Mouse (Mus musculus): ENCODE results near the gene Gast. TPM values are rescaled to one million over a fixed set of nuclear protein-coding genes. Genes with fewer than 3 reads are reported as not detected.

Gene Gast
- 1.0 and 1.1 TPM in 2 replicates for polyA plus RNA-seq (2014; fragmentation: Nextera tagmentation; extraction: Ambion mirVana)

GRCm38 (mm10) chr11:100333944-100334457 lies at the start of gene Gast:
TSS of gene Gast (plus strand) at chr11:100334407.
- 82% methylated on average over 6 of the region's 6 CpGs for whole genome bisulfite sequencing
- ATAC-seq (ENCODE audit: low read depth) (no peak), DNase-seq (ENCODE audit: low spot score) (no peak)
- no peaks in the 10 kb centered on the region for H3K36me3 ChIP-seq (ENCODE audit: control insufficient read depth, insufficient read depth, low read length)
- H3K9me3 ChIP-seq (ENCODE audit: control insufficient read depth, low read length) = no peaks in the 10 kb centered on the region
- no peak within 1 kb of the TSS for H3K9ac ChIP-seq (ENCODE audit: low read depth, low read length)
- H3K4me1 ChIP-seq (ENCODE audit: control insufficient read depth, insufficient read depth, low read length) = no peaks in the 10 kb centered on the region
- no peak within 1 kb of the TSS for H3K4me2 ChIP-seq (ENCODE audit: low read depth, low read length)
- no peak within 1 kb of the TSS for H3K4me3 ChIP-seq (ENCODE audit: low read depth, low read length)
- H3K27me3 ChIP-seq (replicated peaks; ENCODE audit: control insufficient read depth, insufficient read depth, low read length) = no peaks in the 10 kb centered on the region
- H3K27ac ChIP-seq (replicated peaks; ENCODE audit: low read depth, low read length) = no peak within 1 kb of the TSS

DNA sequence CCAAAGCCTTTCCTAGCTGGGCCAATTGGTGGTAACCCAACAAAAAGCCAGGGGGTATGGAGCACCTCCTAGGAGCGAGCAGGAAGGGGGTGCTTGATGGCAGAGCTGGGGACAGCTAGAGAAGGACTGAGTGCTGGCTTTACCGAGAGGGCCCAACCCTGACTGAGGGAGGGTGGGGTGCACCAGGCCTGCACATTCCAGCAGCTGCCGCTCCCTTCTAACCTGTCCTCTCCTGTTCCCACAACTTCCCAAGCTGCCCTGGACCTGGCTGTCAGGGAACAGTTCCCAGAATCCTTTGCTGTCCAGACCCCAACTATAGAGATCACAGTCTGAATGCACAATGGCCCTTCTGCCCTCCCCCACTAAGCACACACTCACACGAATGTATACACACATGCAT lies 49.2 kb upstream of the Gast start:
- Histone ChIP-seq H3K9ac (ENCODE audit: low read depth, low read length) (no peak overlapping the region), H3K4me2 (ENCODE audit: low read depth, low read length) (no peak overlapping the region), H3K27me3 (replicated peaks; ENCODE audit: control insufficient read depth, insufficient read depth, low read length) (no peaks in the 10 kb centered on the region), H3K4me3 (ENCODE audit: low read depth, low read length) (no peak overlapping the region), H3K27ac (replicated peaks; ENCODE audit: low read depth, low read length) (no peak overlapping the region), H3K36me3 (ENCODE audit: control insufficient read depth, insufficient read depth, low read length) (no peaks in the 10 kb centered on the region), H3K4me1 (ENCODE audit: control insufficient read depth, insufficient read depth, low read length) (0 out of 2 replicates have a peak, but pooled peaks cover under 1% of the 10 kb centered on the region), H3K9me3 (ENCODE audit: control insufficient read depth, low read length) (no peaks in the 10 kb centered on the region)
- WGBS = 62% methylated on average over 4 of the region's 4 CpGs
- ATAC-seq (ENCODE audit: low read depth) (no peak), DNase-seq (ENCODE audit: low spot score) (peak; percentile 44)

DNA sequence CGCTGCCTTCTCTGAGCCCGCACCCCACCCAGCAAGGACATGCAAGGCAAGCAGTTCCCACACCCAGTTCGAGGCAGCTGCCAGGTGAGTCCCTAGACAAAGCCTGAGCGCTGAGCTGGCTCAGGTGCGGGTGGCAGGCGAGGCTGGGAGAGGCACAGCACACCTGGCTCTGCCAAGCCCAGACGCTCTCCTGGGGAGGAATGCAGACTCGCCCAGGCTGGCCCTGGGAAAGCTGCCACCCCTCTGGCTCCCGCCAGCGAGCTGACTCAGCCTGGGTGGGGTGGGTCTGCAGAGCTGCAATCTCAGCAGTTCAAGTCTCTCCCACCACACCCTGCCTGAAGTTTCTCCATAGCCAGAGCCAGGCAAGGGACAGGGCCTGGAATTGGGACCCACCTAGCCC lies 47.2 kb upstream of the Gast start:
- no peaks in the 10 kb centered on the region for H3K27me3 ChIP-seq (replicated peaks; ENCODE audit: control insufficient read depth, insufficient read depth, low read length)
- 37% methylated on average over 7 of the region's 10 CpGs for WGBS
- peaks cover 8% of the 10 kb centered on the region for H3K4me1 ChIP-seq (ENCODE audit: control insufficient read depth, insufficient read depth, low read length)
- no peak overlapping the region for H3K4me2 ChIP-seq (ENCODE audit: low read depth, low read length)
- H3K9me3 ChIP-seq (ENCODE audit: control insufficient read depth, low read length) = no peaks in the 10 kb centered on the region
- peak; percentile 93 for DNase-seq (ENCODE audit: low spot score)
- no peak overlapping the region for H3K9ac ChIP-seq (ENCODE audit: low read depth, low read length)
- peak; percentile 88 for ATAC-seq (ENCODE audit: low read depth)
- H3K4me3 ChIP-seq (ENCODE audit: low read depth, low read length) = no peak overlapping the region
- peak overlapping the region; percentile 86 for H3K27ac ChIP-seq (replicated peaks; ENCODE audit: low read depth, low read length)
- H3K36me3 ChIP-seq (ENCODE audit: control insufficient read depth, insufficient read depth, low read length) = no peaks in the 10 kb centered on the region

- H3K27me3 ChIP-seq (replicated peaks; ENCODE audit: control insufficient read depth, insufficient read depth, low read length) = no peaks in the 10 kb centered on the region
- peak; percentile 82 for DNase-seq (ENCODE audit: low spot score)
- no peak overlapping the region for H3K4me3 ChIP-seq (ENCODE audit: low read depth, low read length)
- H3K4me2 ChIP-seq (ENCODE audit: low read depth, low read length) = no peak overlapping the region
- ATAC-seq (ENCODE audit: low read depth) = peak; percentile 7; the same call in 1 of the 2 replicates
- WGBS = 73% methylated on average over 4 of the region's 6 CpGs
- peaks cover 8% of the 10 kb centered on the region for H3K4me1 ChIP-seq (ENCODE audit: control insufficient read depth, insufficient read depth, low read length)
- H3K36me3 ChIP-seq (ENCODE audit: control insufficient read depth, insufficient read depth, low read length) = no peaks in the 10 kb centered on the region
- H3K9ac ChIP-seq (ENCODE audit: low read depth, low read length) = no peak overlapping the region
- no peaks in the 10 kb centered on the region for H3K9me3 ChIP-seq (ENCODE audit: control insufficient read depth, low read length)
- peak overlapping the region; percentile 57 for H3K27ac ChIP-seq (replicated peaks; ENCODE audit: low read depth, low read length)
Observed at GRCm38 (mm10) chr11:100288942-100289341, 45.3 kb upstream of the Gast start.

- peaks cover 8% of the 10 kb centered on the region for H3K4me1 ChIP-seq (ENCODE audit: control insufficient read depth, insufficient read depth, low read length)
- H3K9ac ChIP-seq (ENCODE audit: low read depth, low read length) = 0 out of 2 replicates have a peak overlapping the region, but pooled peaks have one; percentile 26
- DNase-seq (ENCODE audit: low spot score) (peak; percentile 59), ATAC-seq (ENCODE audit: low read depth) (no peak)
- WGBS = 38% methylated on average over 5 of the region's 5 CpGs
- H3K36me3 ChIP-seq (ENCODE audit: control insufficient read depth, insufficient read depth, low read length) = no peaks in the 10 kb centered on the region
- H3K27ac ChIP-seq (replicated peaks; ENCODE audit: low read depth, low read length) = peak overlapping the region; percentile 74
- no peak overlapping the region for H3K4me2 ChIP-seq (ENCODE audit: low read depth, low read length)
- H3K27me3 ChIP-seq (replicated peaks; ENCODE audit: control insufficient read depth, insufficient read depth, low read length) = no peaks in the 10 kb centered on the region
- no peak overlapping the region for H3K4me3 ChIP-seq (ENCODE audit: low read depth, low read length)
- H3K9me3 ChIP-seq (ENCODE audit: control insufficient read depth, low read length) = no peaks in the 10 kb centered on the region
Observed at GRCm38 (mm10) chr11:100290235-100290634, 44.0 kb upstream of the Gast start.

- H3K27ac ChIP-seq (replicated peaks; ENCODE audit: low read depth, low read length) = no peak overlapping the region
- no peaks in the 10 kb centered on the region for H3K27me3 ChIP-seq (replicated peaks; ENCODE audit: control insufficient read depth, insufficient read depth, low read length)
- H3K9ac ChIP-seq (ENCODE audit: low read depth, low read length) = no peak overlapping the region
- DNase-seq (ENCODE audit: low spot score) (no peak), ATAC-seq (ENCODE audit: low read depth) (no peak)
- peaks cover 8% of the 10 kb centered on the region for H3K4me1 ChIP-seq (ENCODE audit: control insufficient read depth, insufficient read depth, low read length)
- no peak overlapping the region for H3K4me2 ChIP-seq (ENCODE audit: low read depth, low read length)
- no peaks in the 10 kb centered on the region for H3K36me3 ChIP-seq (ENCODE audit: control insufficient read depth, insufficient read depth, low read length)
- WGBS = 59% methylated on average over 6 of the region's 6 CpGs
- H3K4me3 ChIP-seq (ENCODE audit: low read depth, low read length) = no peak overlapping the region
- no peaks in the 10 kb centered on the region for H3K9me3 ChIP-seq (ENCODE audit: control insufficient read depth, low read length)
Observed at GRCm38 (mm10) chr11:100292884-100293283, 41.3 kb upstream of the Gast start.

GRCm38 (mm10) chr11:100295308-100295707 lies 38.9 kb upstream of the Gast start:
- 9% methylated on average over 10 of the region's 10 CpGs for WGBS
- peak; percentile 49 for ATAC-seq (ENCODE audit: low read depth)

DNA sequence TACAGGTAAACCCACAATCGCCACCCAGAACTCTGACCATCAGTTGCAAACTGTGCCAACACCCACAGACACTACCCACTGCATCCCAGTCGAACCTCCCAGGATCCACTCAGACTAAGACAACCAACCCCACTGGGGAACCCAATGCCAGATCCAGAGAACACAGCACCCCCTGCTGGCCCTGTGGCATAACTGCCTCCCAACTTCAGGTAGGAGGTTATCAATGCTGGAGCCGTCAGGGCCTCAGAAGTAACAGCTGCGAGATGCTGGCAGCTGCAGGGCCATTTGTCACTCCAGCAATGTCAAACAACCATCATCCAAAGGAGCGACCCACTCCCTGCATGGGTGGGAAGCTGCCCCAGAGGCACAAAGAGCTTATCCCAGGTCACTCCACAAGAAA lies 36.4 kb upstream of the Gast start:
- DNase-seq (ENCODE audit: low spot score) (no peak), ATAC-seq (ENCODE audit: low read depth) (no peak)
- no peak overlapping the region for H3K9ac ChIP-seq (ENCODE audit: low read depth, low read length)
- no peaks in the 10 kb centered on the region for H3K4me1 ChIP-seq (ENCODE audit: control insufficient read depth, insufficient read depth, low read length)
- 41% methylated on average over 5 of the region's 5 CpGs for whole genome bisulfite sequencing
- H3K27me3 ChIP-seq (replicated peaks; ENCODE audit: control insufficient read depth, insufficient read depth, low read length) = no peaks in the 10 kb centered on the region
- H3K4me3 ChIP-seq (ENCODE audit: low read depth, low read length) = 0 out of 2 replicates have a peak overlapping the region, but pooled peaks have one; percentile 2
- no peaks in the 10 kb centered on the region for H3K36me3 ChIP-seq (ENCODE audit: control insufficient read depth, insufficient read depth, low read length)
- no peaks in the 10 kb centered on the region for H3K9me3 ChIP-seq (ENCODE audit: control insufficient read depth, low read length)
- H3K27ac ChIP-seq (replicated peaks; ENCODE audit: low read depth, low read length) = no peak overlapping the region
- H3K4me2 ChIP-seq (ENCODE audit: low read depth, low read length) = peak overlapping the region; percentile 43

More at GRCm38 (mm10) chr11:100295308-100295707, 38.9 kb upstream of the Gast start:
- Histone ChIP-seq H3K27ac (replicated peaks; ENCODE audit: low read depth, low read length) (no peak overlapping the region), H3K4me2 (ENCODE audit: low read depth, low read length) (no peak overlapping the region), H3K27me3 (replicated peaks; ENCODE audit: control insufficient read depth, insufficient read depth, low read length) (no peaks in the 10 kb centered on the region), H3K4me3 (ENCODE audit: low read depth, low read length) (no peak overlapping the region), H3K36me3 (ENCODE audit: control insufficient read depth, insufficient read depth, low read length) (no peaks in the 10 kb centered on the region), H3K9me3 (ENCODE audit: control insufficient read depth, low read length) (no peaks in the 10 kb centered on the region), H3K4me1 (ENCODE audit: control insufficient read depth, insufficient read depth, low read length) (peaks cover 5% of the 10 kb centered on the region), H3K9ac (ENCODE audit: low read depth, low read length) (no peak overlapping the region)
- peak; percentile 86 for DNase-seq (ENCODE audit: low spot score)
